Mouse (Mus musculus): Measurements from ENCODE around the gene Tspan1. TPM values are rescaled to one million over a fixed set of nuclear protein-coding genes. Genes with fewer than 3 reads are reported as not detected.

Gene Tspan1
- total and polyA plus RNA-seq, 3 experiments: 0.08 TPM; not detected in 2

- no peak for DNase-seq (ENCODE audit: extremely low read depth)
- Histone ChIP-seq H3K4me1 (ENCODE audit: control insufficient read depth in 1 of 2, insufficient read depth in 2 of 2) (peaks cover 3 to 15% of the 10 kb centered on the region in 2 experiments; a peak in 3 of 4 replicates), H3K4me2 (ENCODE audit: insufficient read depth, low read depth, poor library complexity, severe bottlenecking) (no peak overlapping the region), H3K79me2 (replicated peaks; ENCODE audit: control insufficient read depth, extremely low read depth, insufficient read depth, poor library complexity, severe bottlenecking) (peaks cover 12% of the 10 kb centered on the region), H3K9me3 (replicated peaks; ENCODE audit: low read length) (no peaks in the 10 kb centered on the region), H3K4me3 (replicated peaks in 1 of 3; ENCODE audit: low read depth in 2 of 3, low read length in 2 of 3, poor library complexity in 1 of 3) (no peak overlapping the region), H3K27me3 (replicated peaks) (no peaks in the 10 kb centered on the region), H3K27ac (ENCODE audit: insufficient read depth, low read depth) (no peak overlapping the region), H3K9ac (ENCODE audit: insufficient read depth, low read depth) (no peak overlapping the region), H3K36me3 (replicated peaks in 1 of 2; ENCODE audit: control insufficient read depth in 1 of 2, insufficient read depth in 1 of 2, low read length in 1 of 2) (peaks cover 2 to 25% of the 10 kb centered on the region in 2 experiments)
- no peak for TF ChIP-seq IRF4 (IDR thresholded peaks at IDR 0.05; ENCODE audit: low read depth, low read length)
- no peak for TF ChIP-seq BHLHE40 (IDR thresholded peaks at IDR 0.05; ENCODE audit: low read depth, low read length)
- no peak for TF ChIP-seq POLR2AphosphoS2 (IDR thresholded peaks at IDR 0.05; ENCODE audit: low read depth, low read length)
- no peak for TF ChIP-seq SIN3A (IDR thresholded peaks at IDR 0.05; ENCODE audit: low read length)
- no peak for TF ChIP-seq MYC (IDR thresholded peaks at IDR 0.05; ENCODE audit: low read depth, low read length)
- no peak for TF ChIP-seq POLR2A (IDR thresholded peaks at IDR 0.05; ENCODE audit: low read depth, low read length)
- TF ChIP-seq E2F4 (IDR thresholded peaks at IDR 0.05; ENCODE audit: insufficient replicate concordance, low read depth, low read length): no peak
- no peak for TF ChIP-seq NELFE (IDR thresholded peaks at IDR 0.05; ENCODE audit: low read depth, low read length)
- TF ChIP-seq USF1 (IDR thresholded peaks at IDR 0.05; ENCODE audit: low read depth, low read length): no peak
- no peak for TF ChIP-seq MAZ (IDR thresholded peaks at IDR 0.05; ENCODE audit: low read depth, low read length)
- no peak for TF ChIP-seq CHD1 (IDR thresholded peaks at IDR 0.05; ENCODE audit: low read depth, low read length)
- TF ChIP-seq JUND (conservative IDR thresholded peaks at IDR 0.05; ENCODE audit: low read depth, low read length): no peak
- no peak for TF ChIP-seq ETS1 (conservative IDR thresholded peaks at IDR 0.05; ENCODE audit: low read depth, low read length)
- no peak for TF ChIP-seq MAX (IDR thresholded peaks at IDR 0.05; ENCODE audit: low read length)
- in situ Hi-C loops (cut with MboI; ENCODE audit: low pct_ligation_motif_present, low pct_unique_long_range_greater_than_20kb, low sequenced_read_pairs) (no loop called here), dilution Hi-C loops (cut with MboI; ENCODE audit: extremely low pct_ligation_motif_present, extremely low pct_unique_long_range_greater_than_20kb, low sequenced_read_pairs) (no loop called here)
These were observed 39.4 kb downstream of the Tspan1 start for GRCm38 (mm10) chr4:116127956-116128355.

- Histone ChIP-seq H3K4me3 (replicated peaks in 1 of 3; ENCODE audit: low read depth in 2 of 3, low read length in 2 of 3, poor library complexity in 1 of 3) (no peak overlapping the region), H3K9me3 (replicated peaks; ENCODE audit: low read length) (no peaks in the 10 kb centered on the region), H3K27me3 (replicated peaks) (no peaks in the 10 kb centered on the region), H3K79me2 (replicated peaks; ENCODE audit: control insufficient read depth, extremely low read depth, insufficient read depth, poor library complexity, severe bottlenecking) (peaks cover 19% of the 10 kb centered on the region), H3K27ac (ENCODE audit: insufficient read depth, low read depth) (no peak overlapping the region), H3K4me1 (ENCODE audit: control insufficient read depth in 1 of 2, insufficient read depth in 2 of 2) (peaks cover 3 to 17% of the 10 kb centered on the region in 2 experiments; a peak in 3 of 4 replicates), H3K9ac (ENCODE audit: insufficient read depth, low read depth) (no peak overlapping the region), H3K36me3 (replicated peaks in 1 of 2; ENCODE audit: control insufficient read depth in 1 of 2, insufficient read depth in 1 of 2, low read length in 1 of 2) (peaks cover 6 to 24% of the 10 kb centered on the region in 2 experiments), H3K4me2 (ENCODE audit: insufficient read depth, low read depth, poor library complexity, severe bottlenecking) (no peak overlapping the region)
- DNase-seq (ENCODE audit: extremely low read depth): no peak
- TF ChIP-seq MAX (IDR thresholded peaks at IDR 0.05; ENCODE audit: low read length) (no peak), POLR2AphosphoS2 (IDR thresholded peaks at IDR 0.05; ENCODE audit: low read depth, low read length) (no peak), IRF4 (IDR thresholded peaks at IDR 0.05; ENCODE audit: low read depth, low read length) (no peak), ZKSCAN1 (IDR thresholded peaks at IDR 0.05; ENCODE audit: borderline replicate concordance, low read depth, low read length) (no peak), TCF12 (IDR thresholded peaks at IDR 0.05; ENCODE audit: low read depth, low read length) (no peak), GABPA (IDR thresholded peaks at IDR 0.05; ENCODE audit: insufficient replicate concordance, low read depth, low read length) (no peak), ZMIZ1 (IDR thresholded peaks at IDR 0.05; ENCODE audit: low read depth, low read length) (no peak), SMC3 (IDR thresholded peaks at IDR 0.05; ENCODE audit: low read depth, low read length) (no peak), JUND (conservative IDR thresholded peaks at IDR 0.05; ENCODE audit: low read depth, low read length) (no peak)
- in situ Hi-C loops (cut with MboI; ENCODE audit: low pct_ligation_motif_present, low pct_unique_long_range_greater_than_20kb, low sequenced_read_pairs): no loop called here
- dilution Hi-C loops (cut with MboI; ENCODE audit: extremely low pct_ligation_motif_present, extremely low pct_unique_long_range_greater_than_20kb, low sequenced_read_pairs): no loop called here
These were observed 41.5 kb downstream of the Tspan1 start for GRCm38 (mm10) chr4:116125803-116126386.

All from CH12.LX (cell line).